Mouse (Mus musculus): ENCODE results near the gene Vmn1r75. TPM values are rescaled to one million over a fixed set of nuclear protein-coding genes. Genes with fewer than 3 reads are reported as not detected.

Vmn1r75 gene
- total RNA-seq (2014; fragmentation: Nextera tagmentation) (not detected in 2 replicates), total RNA-seq (2017) (not detected in 2 replicates)

DNA sequence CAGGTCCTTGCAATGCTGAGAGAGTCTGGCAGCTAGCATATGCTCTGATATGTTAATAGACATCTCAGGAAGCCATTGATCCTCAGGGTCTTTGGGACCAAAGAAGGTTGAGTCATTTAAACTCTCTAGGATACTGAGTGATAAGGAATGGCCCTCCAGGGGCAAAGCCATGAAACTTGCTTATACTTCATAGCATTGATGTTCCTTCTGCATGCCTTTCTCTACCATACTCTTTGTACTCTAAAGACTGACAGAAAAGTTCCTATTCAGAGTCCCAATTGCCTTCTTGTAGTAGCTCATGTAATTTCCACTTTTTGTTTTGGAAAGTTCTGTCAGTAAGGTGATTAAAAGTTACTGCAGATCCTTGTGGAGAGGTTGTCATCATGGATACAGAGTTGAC lies at the start of gene Vmn1r75:
Gene Vmn1r75, plus strand, starts transcription at position 301 of the 400 bp plus-strand sequence.
- ATAC-seq (replicated peaks; ENCODE audit: low FRiP score, low TSS enrichment, poor library complexity, severe bottlenecking) = no peak

- ATAC-seq (replicated peaks; ENCODE audit: low FRiP score, low TSS enrichment, poor library complexity, severe bottlenecking) = no peak
Measured at GRCm38 (mm10) chr7:11833680-11834079, 40.8 kb upstream of the Vmn1r75 start, which contains the start of gene Vmn1r74. Vmn1r74 (plus strand) TSS chr7:11833980.

Other genes with a start within 250 kb of the Vmn1r75 start
- not detected in 2 replicates for gene Vmn1r72, start 194.5 kb upstream of the Vmn1r75 start, total RNA-seq (2014; fragmentation: Nextera tagmentation)
- gene Vmn1r72, start 194.5 kb upstream of the Vmn1r75 start, total RNA-seq (2017) = not detected in 2 replicates
- not detected in 2 replicates for gene Vmn1r73, start 144.4 kb upstream of the Vmn1r75 start, total RNA-seq (2014; fragmentation: Nextera tagmentation)
- gene Vmn1r73, start 144.4 kb upstream of the Vmn1r75 start, total RNA-seq (2017) = not detected in 2 replicates
- not detected in 2 replicates for gene Vmn1r74, start 40.6 kb upstream of the Vmn1r75 start, total RNA-seq (2014; fragmentation: Nextera tagmentation)
- gene Vmn1r74, start 40.6 kb upstream of the Vmn1r75 start, total RNA-seq (2017) = not detected in 2 replicates
- not detected in 2 replicates for gene Vmn1r76, start 63.6 kb downstream of the Vmn1r75 start, total RNA-seq (2014; fragmentation: Nextera tagmentation)
- not detected in 2 replicates for gene Vmn1r76, start 63.6 kb downstream of the Vmn1r75 start, total RNA-seq (2017)
- not detected in 2 replicates for gene Vmn1r77, start 162.1 kb downstream of the Vmn1r75 start, total RNA-seq (2014; fragmentation: Nextera tagmentation)
- not detected in 2 replicates for gene Vmn1r77, start 162.1 kb downstream of the Vmn1r75 start, total RNA-seq (2017)